Mouse (Mus musculus): ENCODE results near the gene Klkb1.

GRCm38 (mm10) chr8:45332685-45333409 is 38.2 kb upstream of the Klkb1 start, which contains the start of gene Cyp4v3:
- TF ChIP-seq CTCF (IDR thresholded peaks at IDR 0.05; ENCODE audit: low read depth, low read length) (no peak), POLR2A (IDR thresholded peaks at IDR 0.05; ENCODE audit: insufficient read depth, low read length) (no peak), EP300 (IDR thresholded peaks at IDR 0.05; ENCODE audit: insufficient read depth, low read depth, low read length) (no peak)

Measured in ES-Bruce4 (cell line).